Mouse (Mus musculus): ENCODE measurements around the gene Phf1.
"Not testable (repeated sequence)": the region's sequence is repeated elsewhere in the genome, so short reads cannot be mapped to it uniquely, and the experiment has no call there.

Phf1 gene

DNA sequence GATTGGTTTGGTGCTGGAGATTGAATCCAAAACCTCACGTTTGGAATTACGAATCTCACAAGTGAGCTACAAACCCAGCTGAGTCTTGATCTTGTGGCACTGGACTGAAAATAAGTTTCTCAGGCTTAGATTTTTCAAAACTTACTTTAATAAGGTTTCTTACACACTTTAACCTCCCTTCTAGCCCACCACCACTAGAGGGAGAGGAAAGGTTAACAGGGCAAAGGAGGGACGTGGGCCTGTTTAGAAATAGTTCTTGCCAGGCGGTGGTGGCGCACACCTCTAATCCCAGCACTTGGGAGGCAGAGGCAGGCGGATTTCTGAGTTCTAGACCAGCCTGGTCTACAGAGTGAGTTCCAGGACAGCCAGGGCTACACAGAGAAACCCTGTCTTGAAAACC lies 44.5 kb downstream of the Phf1 start:
- not testable (repeated sequence) for DNase-seq (ENCODE audit: low spot score in 2 of 2)

GRCm38 (mm10) chr17:26979426-26979825 lies 46.6 kb downstream of the Phf1 start:
- DNase-seq (ENCODE audit: low spot score in 2 of 2) = no peak

DNA sequence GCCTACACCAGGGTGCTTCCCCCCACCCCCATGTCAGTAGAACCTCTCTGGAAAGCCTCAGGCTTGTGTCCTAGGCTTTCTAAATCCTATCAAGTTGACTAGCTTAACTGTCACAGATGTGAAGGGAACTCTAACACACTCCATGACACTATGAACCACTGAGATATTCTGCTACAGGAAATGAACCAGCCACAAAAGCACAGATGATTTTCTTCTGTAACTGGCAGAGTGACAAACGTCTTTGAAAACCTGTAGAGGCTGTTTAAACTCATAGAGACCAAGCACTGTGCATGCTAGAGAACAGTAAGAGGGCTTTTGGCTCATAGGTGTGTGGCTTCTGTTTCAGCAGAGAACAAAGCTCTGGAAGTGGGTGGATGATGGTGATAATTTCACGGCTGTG lies 48.2 kb downstream of the Phf1 start:
- DNase-seq (ENCODE audit: low spot score in 2 of 2) = no peak

- DNase-seq (ENCODE audit: low spot score in 2 of 2) = no peak
Observed at GRCm38 (mm10) chr17:26983382-26983781, 50.5 kb downstream of the Phf1 start.

GRCm38 (mm10) chr17:26985503-26986179 lies 52.8 kb downstream of the Phf1 start:
- DNase-seq (ENCODE audit: low spot score in 2 of 2) = no peak

Measured in left cerebral cortex, adult 9 months (tissue).